Mouse (Mus musculus) intestine, embryonic 15.5 days (tissue): ENCODE measurements around the gene 2200002D01Rik. TPM values are rescaled to one million over a fixed set of nuclear protein-coding genes. Genes with fewer than 3 reads are reported as not detected.

Experiments used
- ATAC-seq: fragments of 200-750 bp; cut with Nextera tagmentation; 2 replicates; pipeline ENCODE4 v1.8.0; 2017; ENCODE audit warnings: moderate TSS enrichment, moderate library complexity
- H3K27ac ChIP-seq: fragments of 300-500 bp; sonication (generic); 2 replicates; pipeline ENCODE4 v1.5.1; 2015; ENCODE audit warnings: mild to moderate bottlenecking, inconsistent platforms
- H3K27me3 ChIP-seq: fragments of 300-500 bp; sonication (generic); replicated peaks from 2 replicates; pipeline ENCODE4 v1.6.1; 2015; ENCODE audit warnings: inconsistent platforms
- H3K36me3 ChIP-seq: fragments of 300-500 bp; sonication (generic); 2 replicates; pipeline ENCODE4 v1.6.1; 2015; ENCODE audit warnings: inconsistent platforms
- H3K4me1 ChIP-seq: fragments of 300-500 bp; sonication (generic); replicated peaks from 2 replicates; pipeline ENCODE4 v1.6.1; 2015; ENCODE audit warnings: inconsistent platforms
- H3K4me2 ChIP-seq: fragments of 300-500 bp; sonication (generic); replicated peaks from 2 replicates; pipeline ENCODE4 v1.6.1; 2015; ENCODE audit warnings: mild to moderate bottlenecking, inconsistent platforms
- H3K4me3 ChIP-seq: fragments of 300-500 bp; sonication (generic); replicated peaks from 2 replicates; pipeline ENCODE4 v1.5.1; 2015; ENCODE audit warnings: inconsistent platforms
- H3K9ac ChIP-seq: fragments of 300-500 bp; sonication (generic); 2 replicates; pipeline ENCODE4 v1.6.1; 2015; ENCODE audit warnings: inconsistent platforms
- H3K9me3 ChIP-seq: fragments of 300-500 bp; sonication (generic); 2 replicates; pipeline ENCODE4 v1.6.1; 2016; ENCODE audit warnings: inconsistent platforms
- WGBS: fragments of 180-500 bp; shearing (Covaris S2); methylation state at CpG from one replicate; pipeline ENCODE4 v1.1.7; 2015; 5-methylcytosine and 5-hydroxymethylcytosine counted together
- polyA plus RNA-seq: library from polyadenylated mRNA; unstranded; fragments of >200 nt; fragmentation: Nextera tagmentation; extraction: Ambion mirVana; gene quantifications from 2 replicates; pipeline ENCODE4 v1.2.1, GENCODE M21; 2015

Gene 2200002D01Rik
- polyA plus RNA-seq, 1 experiment from 2014 or later, result 178 TPM

GRCm38 (mm10) chr7:29288942-29289638 is 40.8 kb upstream of the 2200002D01Rik start, which contains the start of gene Ppp1r14a:
Ppp1r14a (plus strand) TSS chr7:29289308.
- under 1% methylated on average over 59 of the region's 59 CpGs for WGBS
- Histone ChIP-seq H3K4me1 (peaks cover 36% of the 10 kb centered on the region), H3K27ac (peak within 1 kb of the TSS; percentile 91), H3K4me3 (peak within 1 kb of the TSS; percentile 48), H3K4me2 (peak within 1 kb of the TSS; percentile 93), H3K9ac (peak within 1 kb of the TSS; percentile 58), H3K36me3 (no peaks in the 10 kb centered on the region), H3K9me3 (no peaks in the 10 kb centered on the region), H3K27me3 (no peaks in the 10 kb centered on the region)
- ATAC-seq, result peak; percentile 52

- H3K36me3 ChIP-seq, result no peaks in the 10 kb centered on the region
- H3K4me2 ChIP-seq, result no peak overlapping the region
- 0 out of 2 replicates have a peak overlapping the region, but pooled peaks have one; percentile 36 for H3K27ac ChIP-seq
- peaks cover 30% of the 10 kb centered on the region for H3K4me1 ChIP-seq
- WGBS, result 66% methylated on average over 2 of the region's 2 CpGs
- H3K9me3 ChIP-seq, result no peaks in the 10 kb centered on the region
- peak; percentile 20; the same call in 1 of the 2 replicates for ATAC-seq
- H3K27me3 ChIP-seq, result no peaks in the 10 kb centered on the region
- no peak overlapping the region for H3K4me3 ChIP-seq
- H3K9ac ChIP-seq, result no peak overlapping the region
These were observed 39.8 kb upstream of the 2200002D01Rik start for GRCm38 (mm10) chr7:29288079-29288478.

- Histone ChIP-seq H3K4me2 (no peak overlapping the region), H3K36me3 (no peaks in the 10 kb centered on the region), H3K4me3 (no peak overlapping the region), H3K9me3 (no peaks in the 10 kb centered on the region), H3K27ac (no peak overlapping the region), H3K27me3 (no peaks in the 10 kb centered on the region), H3K4me1 (peaks cover 24% of the 10 kb centered on the region), H3K9ac (no peak overlapping the region)
- no peak for ATAC-seq
- WGBS, result 85% methylated on average over 7 of the region's 7 CpGs
These were observed 39.2 kb upstream of the 2200002D01Rik start for GRCm38 (mm10) chr7:29287481-29287880.

- no peaks in the 10 kb centered on the region for H3K36me3 ChIP-seq
- H3K27ac ChIP-seq, result no peak overlapping the region
- peaks cover 14% of the 10 kb centered on the region; the same call in 1 of the 2 replicates for H3K4me1 ChIP-seq
- no peak overlapping the region for H3K4me2 ChIP-seq
- no peak overlapping the region for H3K4me3 ChIP-seq
- no peaks in the 10 kb centered on the region for H3K9me3 ChIP-seq
- H3K27me3 ChIP-seq, result peaks cover 5% of the 10 kb centered on the region
- WGBS, result 72% methylated on average over 6 of the region's 6 CpGs
- H3K9ac ChIP-seq, result no peak overlapping the region
- no peak for ATAC-seq
These were observed 36.3 kb upstream of the 2200002D01Rik start for GRCm38 (mm10) chr7:29284523-29284922.

GRCm38 (mm10) chr7:29283876-29284275 is 35.6 kb upstream of the 2200002D01Rik start:
- Histone ChIP-seq H3K36me3 (no peaks in the 10 kb centered on the region), H3K4me3 (no peak overlapping the region), H3K27me3 (peaks cover 5% of the 10 kb centered on the region), H3K9me3 (no peaks in the 10 kb centered on the region), H3K9ac (no peak overlapping the region), H3K4me2 (no peak overlapping the region), H3K27ac (no peak overlapping the region), H3K4me1 (peaks cover 10% of the 10 kb centered on the region; the same call in 1 of the 2 replicates)
- 85% methylated on average over 4 of the region's 4 CpGs for WGBS
- ATAC-seq, result no peak

- Histone ChIP-seq H3K9me3 (no peaks in the 10 kb centered on the region), H3K27ac (0 out of 2 replicates have a peak overlapping the region, but pooled peaks have one; percentile 6), H3K27me3 (peaks cover 5% of the 10 kb centered on the region), H3K36me3 (no peaks in the 10 kb centered on the region), H3K4me2 (peak overlapping the region; percentile 95), H3K4me1 (peaks cover 10% of the 10 kb centered on the region; the same call in 1 of the 2 replicates), H3K9ac (peak overlapping the region; percentile 82), H3K4me3 (peak overlapping the region; percentile 72)
- ATAC-seq, result peak; percentile 71
- 8% methylated on average over 21 of the region's 21 CpGs for WGBS
These were observed 33.8 kb upstream of the 2200002D01Rik start for GRCm38 (mm10) chr7:29282074-29282554.

GRCm38 (mm10) chr7:29281201-29282073 is 33.2 kb upstream of the 2200002D01Rik start, which contains the start of gene Spint2:
Spint2 (minus strand) TSS chr7:29281912.
- under 1% methylated on average over 79 of the region's 80 CpGs for WGBS
- Histone ChIP-seq H3K4me1 (peaks cover 10% of the 10 kb centered on the region), H3K27me3 (peaks cover 5% of the 10 kb centered on the region), H3K9ac (peak within 1 kb of the TSS; percentile 82), H3K27ac (peak within 1 kb of the TSS; percentile 91), H3K9me3 (no peaks in the 10 kb centered on the region), H3K36me3 (no peaks in the 10 kb centered on the region), H3K4me3 (peak within 1 kb of the TSS; percentile 72), H3K4me2 (peak within 1 kb of the TSS; percentile 95)
- ATAC-seq, result peak; percentile 93

GRCm38 (mm10) chr7:29280801-29281200 is 32.5 kb upstream of the 2200002D01Rik start:
- no peaks in the 10 kb centered on the region for H3K9me3 ChIP-seq
- peak overlapping the region; percentile 91; the same call in 1 of the 2 replicates for H3K27ac ChIP-seq
- no peaks in the 10 kb centered on the region for H3K36me3 ChIP-seq
- peaks cover 5% of the 10 kb centered on the region for H3K27me3 ChIP-seq
- WGBS, result 13% methylated on average over 13 of the region's 13 CpGs
- ATAC-seq, result no peak
- H3K4me2 ChIP-seq, result peak overlapping the region; percentile 95
- peak overlapping the region; percentile 72 for H3K4me3 ChIP-seq
- peak overlapping the region; percentile 82 for H3K9ac ChIP-seq
- H3K4me1 ChIP-seq, result peaks cover 10% of the 10 kb centered on the region

GRCm38 (mm10) chr7:29279924-29280323 is 31.7 kb upstream of the 2200002D01Rik start:
- Histone ChIP-seq H3K36me3 (no peaks in the 10 kb centered on the region), H3K27ac (peak overlapping the region; percentile 42; the same call in 1 of the 2 replicates), H3K27me3 (peaks cover 5% of the 10 kb centered on the region), H3K4me2 (peak overlapping the region; percentile 95), H3K4me3 (peak overlapping the region; percentile 72), H3K9ac (peak overlapping the region; percentile 82; the same call in 1 of the 2 replicates), H3K9me3 (no peaks in the 10 kb centered on the region), H3K4me1 (peaks cover 10% of the 10 kb centered on the region)
- 27% methylated on average over 8 of the region's 8 CpGs for WGBS
- peak; percentile 13; the same call in 1 of the 2 replicates for ATAC-seq

- H3K4me1 ChIP-seq, result peaks cover 10% of the 10 kb centered on the region
- no peak for ATAC-seq
- H3K4me3 ChIP-seq, result 0 out of 2 replicates have a peak overlapping the region, but pooled peaks have one; percentile 72
- no peak overlapping the region for H3K27ac ChIP-seq
- peak overlapping the region; percentile 95 for H3K4me2 ChIP-seq
- peaks cover 5% of the 10 kb centered on the region for H3K27me3 ChIP-seq
- no peaks in the 10 kb centered on the region for H3K36me3 ChIP-seq
- no peaks in the 10 kb centered on the region for H3K9me3 ChIP-seq
- no peak overlapping the region for H3K9ac ChIP-seq
These were observed 31.0 kb upstream of the 2200002D01Rik start for GRCm38 (mm10) chr7:29279261-29279660.

GRCm38 (mm10) chr7:29277510-29277909 is 29.2 kb upstream of the 2200002D01Rik start:
- Histone ChIP-seq H3K36me3 (no peaks in the 10 kb centered on the region), H3K4me2 (no peak overlapping the region; the same call in 1 of the 2 replicates), H3K9me3 (no peaks in the 10 kb centered on the region), H3K27me3 (peaks cover 5% of the 10 kb centered on the region), H3K27ac (no peak overlapping the region), H3K4me1 (peaks cover 18% of the 10 kb centered on the region), H3K9ac (no peak overlapping the region), H3K4me3 (no peak overlapping the region)
- ATAC-seq, result no peak
- WGBS, result 70% methylated on average over 4 of the region's 4 CpGs

GRCm38 (mm10) chr7:29276715-29277114 is 28.4 kb upstream of the 2200002D01Rik start:
- H3K4me3 ChIP-seq, result no peak overlapping the region
- H3K9me3 ChIP-seq, result no peaks in the 10 kb centered on the region
- ATAC-seq, result no peak
- H3K4me2 ChIP-seq, result no peak overlapping the region
- H3K9ac ChIP-seq, result no peak overlapping the region
- H3K27ac ChIP-seq, result no peak overlapping the region
- no peaks in the 10 kb centered on the region for H3K36me3 ChIP-seq
- peaks cover 3% of the 10 kb centered on the region for H3K27me3 ChIP-seq
- peaks cover 19% of the 10 kb centered on the region for H3K4me1 ChIP-seq
- WGBS, result 82% methylated on average over 5 of the region's 5 CpGs
